13 mouse cellular contexts compared by ENCODE assay signal in the genomic region with DNA sequence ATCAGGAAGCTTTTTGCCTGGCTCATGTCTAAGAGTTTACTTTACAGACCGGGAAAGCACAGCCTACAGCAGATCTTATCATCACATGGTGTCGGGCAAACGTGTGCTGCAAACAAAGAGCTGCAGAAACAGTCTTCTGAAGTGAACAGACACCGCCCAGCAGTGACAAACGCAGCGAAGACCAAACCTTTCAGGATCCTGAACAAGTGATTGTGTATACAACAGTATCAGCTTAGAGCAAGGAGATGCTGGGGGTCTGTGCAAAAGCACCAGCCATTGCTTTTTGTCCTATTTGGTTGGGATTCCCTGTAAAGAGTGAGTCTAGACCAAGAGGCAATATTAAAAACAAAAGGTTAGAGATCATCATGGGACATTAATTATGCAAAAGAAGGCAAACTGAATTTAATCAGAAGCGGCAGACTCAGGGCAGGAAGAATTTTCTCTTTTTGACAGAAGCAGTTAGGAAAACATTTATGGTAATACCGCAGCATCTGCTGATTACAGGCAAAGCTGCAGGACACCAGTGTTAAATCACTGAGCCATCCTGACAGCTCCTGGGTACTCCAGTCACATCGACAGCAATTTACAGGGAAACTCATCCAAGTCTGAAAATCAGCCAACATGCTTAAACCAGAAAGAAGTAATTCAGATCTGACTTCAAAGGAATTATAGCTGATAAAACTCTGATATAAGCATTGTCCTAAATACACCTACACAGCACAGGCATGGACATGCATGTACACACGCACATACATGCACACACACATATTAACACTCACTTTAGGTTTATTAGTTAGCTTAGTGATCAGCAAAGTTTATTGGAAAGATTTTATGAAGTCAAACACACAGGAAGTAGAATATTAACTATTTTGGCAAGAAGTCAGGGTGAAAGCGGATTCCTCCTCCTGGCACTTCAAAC.
A peak's percentile ranks its signal among the peaks of the same experiment; 100 is the strongest.
DNase-seq lines count a peak whose midpoint lies in the region; ATAC-seq lines count a peak whose summit lies in the region.
"Had no signal": no experiment of that assay in that cellular context is flagged by ENCODE, and none has a peak within 500 bp of the region (broad histone marks: within the 10 kb centered on the region; RNA-seq: fewer than 3 reads in every experiment).

No protein-coding gene starts in this region.

- 0 out of 2 replicates have a peak overlapping the region, but pooled peaks have one; percentile 21 for H3K9ac ChIP-seq in intestine, embryonic 16.5 days (ENCODE audit: low read depth, low read length)
- H3K9ac ChIP-seq in midbrain, embryonic 14.5 days (replicated peaks; ENCODE audit: low read length): no peak overlapping the region
- H3K9ac ChIP-seq: heart, embryonic 15.5 days; liver, embryonic 14.5 days; stomach, embryonic 15.5 days had no signal

- H3K27ac ChIP-seq in intestine, embryonic 16.5 days (ENCODE audit: low read length): no peak overlapping the region
- peak overlapping the region; percentile 46 for H3K27ac ChIP-seq in midbrain, embryonic 14.5 days (replicated peaks; ENCODE audit: low read depth, low read length)
- H3K27ac ChIP-seq: heart, embryonic 15.5 days; liver, embryonic 14.5 days; stomach, embryonic 15.5 days had no signal

- H3K4me3 ChIP-seq in intestine, embryonic 16.5 days (ENCODE audit: low read length): no peak overlapping the region
- no peak overlapping the region for H3K4me3 ChIP-seq in midbrain, embryonic 14.5 days (replicated peaks; ENCODE audit: low read depth, low read length)
- H3K4me3 ChIP-seq: heart, embryonic 15.5 days; stomach, embryonic 15.5 days had no signal

- no peaks in the 10 kb centered on the region; the same call in 1 of the 2 replicates for H3K4me1 ChIP-seq in intestine, embryonic 16.5 days (ENCODE audit: control insufficient read depth, insufficient read depth, low read length)
- H3K4me1 ChIP-seq in midbrain, embryonic 14.5 days (ENCODE audit: control insufficient read depth, insufficient read depth, low read length): peaks cover 15% of the 10 kb centered on the region
- H3K4me1 ChIP-seq: heart, embryonic 15.5 days; stomach, embryonic 15.5 days had no signal

- WGBS in intestine, embryonic 16.5 days: 32% methylated on average over 11 of the region's 11 CpGs
- WGBS in midbrain, embryonic 14.5 days: 32% methylated on average over 11 of the region's 11 CpGs

- no peaks in the 10 kb centered on the region for H3K9me3 ChIP-seq in intestine, embryonic 16.5 days (ENCODE audit: control insufficient read depth, low read length)
- no peaks in the 10 kb centered on the region for H3K9me3 ChIP-seq in midbrain, embryonic 14.5 days (ENCODE audit: control insufficient read depth, low read length)
- H3K9me3 ChIP-seq: heart, embryonic 15.5 days; stomach, embryonic 15.5 days had no signal

- no peak for DNase-seq in frontal cortex, postnatal 25 days (ENCODE audit: low spot score in 2 of 2)
- peak; percentile 23 for DNase-seq in brain, adult 2 months (ENCODE audit: low read depth, low spot score)
- peak; percentile 68 for DNase-seq in midbrain, embryonic 14.5 days
- DNase-seq in left cerebral cortex, adult 8-10 months (ENCODE audit: low spot score in 2 of 2): no peak
- DNase-seq in adrenal gland, adult (ENCODE audit: inconsistent age in 2 of 2, low spot score in 1 of 2): no peak
- DNase-seq: B cell, adult 2 months; kidney, postnatal 4 days had no signal

- no peaks in the 10 kb centered on the region for H3K36me3 ChIP-seq in intestine, embryonic 16.5 days (ENCODE audit: control insufficient read depth, insufficient read depth, low read length)
- H3K36me3 ChIP-seq in midbrain, embryonic 14.5 days (ENCODE audit: control insufficient read depth, insufficient read depth, low read length): no peaks in the 10 kb centered on the region
- H3K36me3 ChIP-seq: heart, embryonic 15.5 days; stomach, embryonic 15.5 days had no signal

- H3K27me3 ChIP-seq in intestine, embryonic 16.5 days (replicated peaks; ENCODE audit: control insufficient read depth, insufficient read depth, low read length): no peaks in the 10 kb centered on the region
- no peaks in the 10 kb centered on the region for H3K27me3 ChIP-seq in midbrain, embryonic 14.5 days (ENCODE audit: control insufficient read depth, insufficient read depth, low read length)
- H3K27me3 ChIP-seq: heart, embryonic 15.5 days; stomach, embryonic 15.5 days had no signal

- H3K4me2 ChIP-seq in intestine, embryonic 16.5 days (ENCODE audit: low read depth, low read length): no peak overlapping the region
- peak overlapping the region; percentile 9 for H3K4me2 ChIP-seq in midbrain, embryonic 14.5 days (ENCODE audit: low read length)
- H3K4me2 ChIP-seq: heart, embryonic 15.5 days; stomach, embryonic 15.5 days had no signal

- ATAC-seq in frontal cortex, adult (ENCODE audit: low TSS enrichment): peak; percentile 47
- no peak for ATAC-seq in intestine, embryonic 16.5 days
- peak; percentile 50; the same call in 1 of the 2 replicates for ATAC-seq in midbrain, embryonic 14.5 days (ENCODE audit: low FRiP score, low TSS enrichment)
- no peak for ATAC-seq in monocyte, adult 5-6 weeks (replicated peaks; ENCODE audit: insufficient number of reproducible peaks, low FRiP score, low TSS enrichment, poor library complexity, severe bottlenecking)

Comparison
In these comparisons a context has a peak if more than half of its experiments do, and no peak if none do; other contexts are left out.
1. ATAC-seq: peak in frontal cortex, adult (single experiment) and midbrain, embryonic 14.5 days (single experiment); none in intestine, embryonic 16.5 days (single experiment) and monocyte, adult 5-6 weeks (single experiment).
2. DNase-seq: peak in brain, adult 2 months (single experiment) and midbrain, embryonic 14.5 days (single experiment); none in frontal cortex, postnatal 25 days (0 of 2), left cerebral cortex, adult 8-10 months (0 of 2) and adrenal gland, adult (0 of 2).